Mouse (Mus musculus) left cerebral cortex, postnatal 10 days (tissue): ENCODE measurements at regions not wholly inside any gene's neighbourhood (a gene's known extent, or its start where the extent isn't known, plus 50 kb on each side); places are given as distances from the start of the nearest gene placed in this dataset.

Experiments
- DNase-seq, 2 experiments: peaks; one replicate each; pipeline ENCODE4 v3.0.0; 2021 to 2022; ENCODE audit warnings: low spot score in 2 of 2, mixed read lengths in 1 of 2; ENCODE audit errors: extremely low spot score in 1 of 2
- intact Hi-C: fragments of 180-260 bp; cut with DNase I; formaldehyde crosslinking; loops from one replicate; pipeline ENCODE4 v1.15.1; 2025

- intact Hi-C loops, result loop anchor here (5.0 kb wide), 1 partner anchor 107 kb away; no protein-coding TSS in a partner anchor
Observed at GRCm38 (mm10) chr17:85799081-85799864, 111.2 kb upstream of the Six2 start.

GRCm38 (mm10) chr17:85797755-85798154, 109.7 kb upstream of the Six2 start:
- intact Hi-C loops, result loop anchor here (5.0 kb wide), 1 partner anchor 105 kb away; no protein-coding TSS in a partner anchor
- no peak for DNase-seq

More at GRCm38 (mm10) chr17:85799081-85799864, 111.2 kb upstream of the Six2 start:
- DNase-seq, result no peak

GRCm38 (mm10) chr17:85795820-85796219, 107.7 kb upstream of the Six2 start:
- DNase-seq, result no peak
- intact Hi-C loops, result loop anchor here (5.0 kb wide), 1 partner anchor 104 kb away; no protein-coding TSS in a partner anchor

GRCm38 (mm10) chr17:85785625-85786294, 97.7 kb upstream of the Six2 start:
- intact Hi-C loops, result no loop called here

GRCm38 (mm10) chr17:85780477-85780876, 92.4 kb upstream of the Six2 start:
- intact Hi-C loops, result no loop called here
- no peak for DNase-seq

More at GRCm38 (mm10) chr17:85785625-85786294, 97.7 kb upstream of the Six2 start:
- DNase-seq, result no peak

GRCm38 (mm10) chr17:85776876-85777275, 88.8 kb upstream of the Six2 start:
- intact Hi-C loops, result no loop called here
- peak; percentile 47 to 67 for DNase-seq

GRCm38 (mm10) chr17:85768341-85768740, 80.3 kb upstream of the Six2 start:
- DNase-seq, result no peak

GRCm38 (mm10) chr17:85767201-85767862, 79.3 kb upstream of the Six2 start:
- no peak for DNase-seq
- intact Hi-C loops, result no loop called here

More at GRCm38 (mm10) chr17:85768341-85768740, 80.3 kb upstream of the Six2 start:
- intact Hi-C loops, result no loop called here

- intact Hi-C loops, result no loop called here
- DNase-seq, result peak in 1 of 2 experiments; percentile 21
Observed at GRCm38 (mm10) chr17:85766556-85766955, 78.5 kb upstream of the Six2 start.

- intact Hi-C loops, result no loop called here
- no peak for DNase-seq
Observed at GRCm38 (mm10) chr17:85758581-85759098, 70.6 kb upstream of the Six2 start.

- intact Hi-C loops, result no loop called here
- no peak for DNase-seq
Observed at GRCm38 (mm10) chr17:85757647-85758046, 69.6 kb upstream of the Six2 start.

- no peak for DNase-seq
- intact Hi-C loops, result no loop called here
Observed at GRCm38 (mm10) chr17:85755557-85755956, 67.5 kb upstream of the Six2 start.

- intact Hi-C loops, result no loop called here
- no peak for DNase-seq
Observed at GRCm38 (mm10) chr17:85748649-85749081, 60.6 kb upstream of the Six2 start.

- intact Hi-C loops, result no loop called here
- no peak for DNase-seq
Observed at GRCm38 (mm10) chr17:85747976-85748648, 60.0 kb upstream of the Six2 start.
